Mouse (Mus musculus) ES-Bruce4 (cell line): Measurements from ENCODE around the gene Cisd3.

Experiments used
- CTCF ChIP-seq: IDR thresholded peaks from one replicate; pipeline ENCODE4 v1.8.1; 2011; ENCODE audit warnings: low read depth, low read length
- EP300 ChIP-seq: IDR thresholded peaks from 2 replicates; pipeline ENCODE4 v1.6.1; 2011; ENCODE audit warnings: low read depth, low read length; ENCODE audit not compliant: insufficient read depth
- POLR2A ChIP-seq: IDR thresholded peaks from one replicate; pipeline ENCODE4 v1.8.1; 2011; ENCODE audit warnings: low read length; ENCODE audit not compliant: insufficient read depth

- TF ChIP-seq POLR2A (no peak), EP300 (no peak), CTCF (no peak)
Observed at GRCm38 (mm10) chr11:97736645-97737044, 51.0 kb downstream of the Cisd3 start.
